Mouse (Mus musculus): ENCODE measurements at regions not wholly inside any gene's neighbourhood (a gene's known extent, or its start where the extent isn't known, plus 50 kb on each side); places are given as distances from the start of the nearest gene placed in this dataset.

GRCm38 (mm10) chr9:113601451-113601850, 106.6 kb downstream of the Pdcd6ip start:
- no peaks in the 10 kb centered on the region for H3K27me3 ChIP-seq (ENCODE audit: insufficient read depth, low read length)
- WGBS = 14% methylated on average over 5 of the region's 5 CpGs
- H3K27ac ChIP-seq = no peak overlapping the region
- no peak overlapping the region for H3K9ac ChIP-seq (replicated peaks; ENCODE audit: low read length)
- no peak for TF ChIP-seq CTCF (IDR thresholded peaks at IDR 0.05; ENCODE audit: low read depth)
- no peak overlapping the region for H3K4me3 ChIP-seq (ENCODE audit: low read length)
- no peaks in the 10 kb centered on the region for H3K9me3 ChIP-seq (ENCODE audit: low read length)
- no peak overlapping the region for H3K4me2 ChIP-seq (ENCODE audit: low read depth, low read length)
- no peak for ATAC-seq
- no peak for DNase-seq (ENCODE audit: low spot score)
- H3K4me1 ChIP-seq (ENCODE audit: insufficient read depth, low read length) = no peaks in the 10 kb centered on the region
- H3K36me3 ChIP-seq (ENCODE audit: insufficient read depth, low read length) = no peaks in the 10 kb centered on the region

GRCm38 (mm10) chr9:113587260-113587659, 120.8 kb downstream of the Pdcd6ip start:
- Histone ChIP-seq H3K27ac (no peak overlapping the region), H3K4me1 (ENCODE audit: insufficient read depth, low read length) (no peaks in the 10 kb centered on the region), H3K36me3 (ENCODE audit: insufficient read depth, low read length) (no peaks in the 10 kb centered on the region), H3K9ac (replicated peaks; ENCODE audit: low read length) (no peak overlapping the region), H3K4me2 (ENCODE audit: low read depth, low read length) (no peak overlapping the region), H3K9me3 (ENCODE audit: low read length) (no peaks in the 10 kb centered on the region), H3K4me3 (ENCODE audit: low read length) (no peak overlapping the region), H3K27me3 (ENCODE audit: insufficient read depth, low read length) (no peaks in the 10 kb centered on the region)
- WGBS = 64% methylated on average over 6 of the region's 6 CpGs
- TF ChIP-seq CTCF (IDR thresholded peaks at IDR 0.05; ENCODE audit: low read depth) = peak; percentile 53
- no peak for ATAC-seq
- no peak for DNase-seq (ENCODE audit: low spot score)

GRCm38 (mm10) chr9:113586477-113586876, 121.6 kb downstream of the Pdcd6ip start:
- WGBS = 95% methylated on average over 4 of the region's 4 CpGs
- Histone ChIP-seq H3K27me3 (ENCODE audit: insufficient read depth, low read length) (no peaks in the 10 kb centered on the region), H3K4me2 (ENCODE audit: low read depth, low read length) (no peak overlapping the region), H3K27ac (no peak overlapping the region), H3K36me3 (ENCODE audit: insufficient read depth, low read length) (no peaks in the 10 kb centered on the region), H3K4me1 (ENCODE audit: insufficient read depth, low read length) (no peaks in the 10 kb centered on the region), H3K9me3 (ENCODE audit: low read length) (no peaks in the 10 kb centered on the region), H3K4me3 (ENCODE audit: low read length) (no peak overlapping the region), H3K9ac (replicated peaks; ENCODE audit: low read length) (no peak overlapping the region)
- no peak for TF ChIP-seq CTCF (IDR thresholded peaks at IDR 0.05; ENCODE audit: low read depth)
- ATAC-seq (no peak), DNase-seq (ENCODE audit: low spot score) (no peak)

DNA sequence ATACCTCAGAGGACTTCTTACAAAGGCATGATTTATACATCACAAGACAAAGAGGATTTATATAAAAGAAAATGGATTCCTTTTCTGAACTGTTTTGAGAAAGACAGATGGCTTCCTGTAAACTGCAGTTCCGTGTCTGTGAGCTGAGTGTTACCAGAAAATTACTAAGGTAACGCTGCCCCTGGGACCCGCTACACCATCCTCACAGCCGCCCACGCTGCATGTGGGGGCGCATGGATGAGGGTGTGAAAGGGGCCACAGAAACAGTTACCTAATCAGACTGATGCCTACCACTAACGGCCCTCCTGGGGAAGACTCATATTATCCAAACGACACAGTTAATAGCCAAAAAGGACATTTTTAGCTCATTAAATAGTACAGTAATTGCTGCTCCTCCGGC, 129.8 kb downstream of the Pdcd6ip start:
- peak; percentile 14 for DNase-seq (ENCODE audit: low spot score)
- H3K4me2 ChIP-seq (ENCODE audit: low read depth, low read length) = no peak overlapping the region
- H3K27me3 ChIP-seq (ENCODE audit: insufficient read depth, low read length) = no peaks in the 10 kb centered on the region
- H3K9me3 ChIP-seq (ENCODE audit: low read length) = no peaks in the 10 kb centered on the region
- H3K36me3 ChIP-seq (ENCODE audit: insufficient read depth, low read length) = no peaks in the 10 kb centered on the region
- no peak overlapping the region for H3K4me3 ChIP-seq (ENCODE audit: low read length)
- H3K27ac ChIP-seq = no peak overlapping the region
- H3K4me1 ChIP-seq (ENCODE audit: insufficient read depth, low read length) = no peaks in the 10 kb centered on the region
- TF ChIP-seq CTCF (IDR thresholded peaks at IDR 0.05; ENCODE audit: low read depth) = no peak
- no peak for ATAC-seq
- 70% methylated on average over 9 of the region's 9 CpGs for WGBS
- H3K9ac ChIP-seq (replicated peaks; ENCODE audit: low read length) = no peak overlapping the region

DNA sequence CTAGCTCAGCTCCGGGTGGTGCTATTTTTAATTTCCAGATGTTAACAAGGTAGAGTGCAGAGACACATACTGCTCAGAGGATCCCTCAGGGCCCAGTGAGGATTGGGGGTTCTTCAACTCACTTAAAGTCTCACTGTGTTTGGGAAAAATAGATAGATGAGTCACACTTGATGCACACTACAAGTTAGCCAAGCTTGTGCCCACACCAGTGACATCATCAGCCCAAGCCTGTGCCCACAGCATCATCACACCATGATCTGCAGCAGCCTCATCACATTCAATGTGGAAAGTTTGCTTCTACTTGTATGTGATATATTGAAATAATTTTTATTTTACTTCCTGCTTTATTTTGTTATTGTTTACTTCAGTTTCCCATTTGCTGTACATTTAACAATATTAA, 139.2 kb downstream of the Pdcd6ip start:
- TF ChIP-seq CTCF (IDR thresholded peaks at IDR 0.05; ENCODE audit: low read depth) = no peak
- Histone ChIP-seq H3K9me3 (ENCODE audit: low read length) (no peaks in the 10 kb centered on the region), H3K27ac (no peak overlapping the region), H3K4me3 (ENCODE audit: low read length) (no peak overlapping the region), H3K9ac (replicated peaks; ENCODE audit: low read length) (no peak overlapping the region), H3K4me2 (ENCODE audit: low read depth, low read length) (no peak overlapping the region), H3K36me3 (ENCODE audit: insufficient read depth, low read length) (no peaks in the 10 kb centered on the region), H3K4me1 (ENCODE audit: insufficient read depth, low read length) (no peaks in the 10 kb centered on the region), H3K27me3 (ENCODE audit: insufficient read depth, low read length) (no peaks in the 10 kb centered on the region)
- 82% methylated on average over 1 of the region's 1 CpGs for WGBS
- DNase-seq (ENCODE audit: low spot score) = no peak
- no peak for ATAC-seq

DNA sequence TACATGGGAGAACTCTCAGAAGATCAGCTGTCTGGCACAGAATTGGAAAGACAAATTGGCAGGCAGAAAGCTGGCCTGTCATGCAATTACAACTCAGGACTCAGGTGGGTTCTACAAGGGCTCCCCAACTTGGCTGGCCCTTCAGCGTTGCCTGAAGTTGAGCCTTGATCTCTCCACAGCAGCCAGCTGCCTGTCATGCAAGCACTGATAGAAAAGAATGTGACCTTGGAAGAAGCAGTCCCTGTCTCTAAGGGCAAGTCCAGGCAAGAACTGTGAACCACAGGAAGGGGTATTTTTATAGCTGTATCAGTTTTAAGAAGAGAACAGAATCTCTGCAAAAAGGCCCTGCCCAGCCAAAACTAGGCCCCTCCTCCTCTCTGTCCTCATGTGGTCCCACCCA, 140.4 kb downstream of the Pdcd6ip start:
- ATAC-seq = no peak
- DNase-seq (ENCODE audit: low spot score) = no peak

DNA sequence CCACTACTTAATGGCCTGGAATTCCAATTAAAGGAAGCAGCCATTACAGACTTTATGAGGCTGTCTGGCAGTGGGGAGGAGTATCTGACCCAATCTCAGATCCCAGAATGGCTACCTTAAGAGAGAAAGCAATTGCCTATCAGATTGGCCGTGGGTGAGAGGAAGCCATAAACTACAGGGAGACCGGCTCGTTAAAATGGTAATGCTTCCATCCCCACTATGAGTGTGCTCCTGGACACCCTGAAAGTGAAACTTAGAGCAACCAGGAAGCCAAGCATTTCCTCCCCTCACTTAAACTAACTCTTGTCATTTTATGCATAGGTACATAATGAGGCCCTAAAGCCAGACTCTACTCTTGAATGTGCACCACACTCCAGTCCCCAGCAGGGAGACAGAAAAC, 141.4 kb downstream of the Pdcd6ip start:
- Histone ChIP-seq H3K27ac (no peak overlapping the region), H3K4me1 (ENCODE audit: insufficient read depth, low read length) (no peaks in the 10 kb centered on the region), H3K4me2 (ENCODE audit: low read depth, low read length) (no peak overlapping the region), H3K36me3 (ENCODE audit: insufficient read depth, low read length) (no peaks in the 10 kb centered on the region), H3K4me3 (ENCODE audit: low read length) (no peak overlapping the region), H3K9ac (replicated peaks; ENCODE audit: low read length) (no peak overlapping the region), H3K27me3 (ENCODE audit: insufficient read depth, low read length) (no peaks in the 10 kb centered on the region), H3K9me3 (ENCODE audit: low read length) (no peaks in the 10 kb centered on the region)
- no peak for TF ChIP-seq CTCF (IDR thresholded peaks at IDR 0.05; ENCODE audit: low read depth)
- no peak for DNase-seq (ENCODE audit: low spot score)
- 93% methylated on average over 3 of the region's 3 CpGs for WGBS
- ATAC-seq = no peak

More for the DNA sequence above, 140.4 kb downstream of the Pdcd6ip start:
- no peaks in the 10 kb centered on the region for H3K4me1 ChIP-seq (ENCODE audit: insufficient read depth, low read length)
- no peak overlapping the region for H3K9ac ChIP-seq (replicated peaks; ENCODE audit: low read length)
- H3K4me2 ChIP-seq (ENCODE audit: low read depth, low read length) = no peak overlapping the region
- 79% methylated on average over 1 of the region's 1 CpGs for WGBS
- H3K27me3 ChIP-seq (ENCODE audit: insufficient read depth, low read length) = no peaks in the 10 kb centered on the region
- H3K36me3 ChIP-seq (ENCODE audit: insufficient read depth, low read length) = no peaks in the 10 kb centered on the region
- H3K27ac ChIP-seq = no peak overlapping the region
- no peak overlapping the region for H3K4me3 ChIP-seq (ENCODE audit: low read length)
- no peak for TF ChIP-seq CTCF (IDR thresholded peaks at IDR 0.05; ENCODE audit: low read depth)
- no peaks in the 10 kb centered on the region for H3K9me3 ChIP-seq (ENCODE audit: low read length)
